Mouse (Mus musculus) heart, postnatal 4 days (tissue): ENCODE results near the gene Asic3. TPM values are rescaled to one million over a fixed set of nuclear protein-coding genes. Genes with fewer than 3 reads are reported as not detected.

Experiments
- DNase-seq: peaks from one replicate; pipeline ENCODE4 v3.0.0; 2021
- total RNA-seq, 2 experiments: library from RNA; stranded (reverse); gene quantifications; 2 replicates each; pipeline ENCODE4 v1.2.3; 2021

Gene Asic3
- total RNA-seq, 2 experiments from 2014 or later: 0.19 TPM; not detected in 1

GRCm38 (mm10) chr5:24452030-24452690, 39.0 kb downstream of the Asic3 start, which contains the start of gene Agap3:
Gene Agap3, plus strand, starts transcription at chr5:24452177.
- peak; percentile 50 for DNase-seq

- DNase-seq: peak; percentile 42
Measured at GRCm38 (mm10) chr5:24452691-24453233, 39.6 kb downstream of the Asic3 start.

- no peak for DNase-seq
Measured at GRCm38 (mm10) chr5:24453283-24453984, 40.2 kb downstream of the Asic3 start.

GRCm38 (mm10) chr5:24453985-24454303, 40.8 kb downstream of the Asic3 start:
- DNase-seq: no peak

GRCm38 (mm10) chr5:24455076-24455475, 41.9 kb downstream of the Asic3 start:
- no peak for DNase-seq

GRCm38 (mm10) chr5:24455613-24456012, 42.4 kb downstream of the Asic3 start:
- DNase-seq: no peak

- no peak for DNase-seq
Measured at GRCm38 (mm10) chr5:24466762-24467161, 53.6 kb downstream of the Asic3 start.

Other genes starting within 250 kb of the Asic3 start
- 10 to 100 TPM; 10.6 to 11.2 TPM for gene Nupl2, start 248.4 kb upstream of the Asic3 start, total RNA-seq
- gene Kcnh2, start 61.8 kb upstream of the Asic3 start, total RNA-seq: 100 to 1,000 TPM; 108 to 118 TPM
- gene Nos3, start 48.6 kb upstream of the Asic3 start, total RNA-seq: 10 to 100 TPM; 39.5 to 40.6 TPM
- gene Atg9b, start 21.2 kb upstream of the Asic3 start, total RNA-seq: under 1 TPM; 0.45 to 0.83 TPM
- gene Abcb8, start 19.7 kb upstream of the Asic3 start, total RNA-seq: 10 to 100 TPM; 86.3 to 87.0 TPM
- 10 to 100 TPM; 22.4 to 26.1 TPM for gene Cdk5, start 10.1 kb downstream of the Asic3 start, total RNA-seq
- 10 to 100 TPM; 63.2 to 65.7 TPM for gene Slc4a2, start 10.4 kb downstream of the Asic3 start, total RNA-seq
- gene Fastk, start 31.9 kb downstream of the Asic3 start, total RNA-seq: 100 to 1,000 TPM; 194 to 206 TPM
- 1 to 10 TPM; 8.5 to 8.7 TPM for gene Tmub1, start 34.5 kb downstream of the Asic3 start, total RNA-seq
- 10 to 100 TPM; 83.4 to 97.4 TPM for gene Agap3, start 38.8 kb downstream of the Asic3 start, total RNA-seq
- not detected for gene Gbx1, start 113.8 kb downstream of the Asic3 start, total RNA-seq
- gene Asb10, start 127.6 kb downstream of the Asic3 start, total RNA-seq: 10 to 100 TPM; 19.8 to 23.1 TPM
- not detected for gene 4931409K22Rik, start 143.4 kb downstream of the Asic3 start, total RNA-seq
- gene Abcf2, start 164.1 kb downstream of the Asic3 start, total RNA-seq: 10 to 100 TPM; 47.4 to 49.3 TPM
- gene Chpf2, start 173.3 kb downstream of the Asic3 start, total RNA-seq: 10 to 100 TPM; 19.9 to 21.6 TPM
- gene Smarcd3, start 211.0 kb downstream of the Asic3 start, total RNA-seq: 10 to 100 TPM; 89.7 to 96.9 TPM